Mouse (Mus musculus): ENCODE measurements around the gene Mcm10.

The Mcm10 gene

GRCm38 (mm10) chr2:5012491-5013324 is at the start of gene Mcm10:
Gene Mcm10, minus strand, starts transcription at chr2:5012791.
- in situ Hi-C loops (cut with MboI, MseI), result loop anchor here (25.0 kb wide), 1 partner anchor 1550 kb away; no protein-coding TSS in a partner anchor

GRCm38 (mm10) chr2:5061133-5061708 is 48.6 kb upstream of the Mcm10 start:
- in situ Hi-C loops (cut with MboI, MseI), result no loop called here

- in situ Hi-C loops (cut with MboI, MseI), result no loop called here
Observed at GRCm38 (mm10) chr2:5059997-5060396, 47.4 kb upstream of the Mcm10 start.

- in situ Hi-C loops (cut with MboI, MseI), result no loop called here
Observed at GRCm38 (mm10) chr2:5058436-5058835, 45.8 kb upstream of the Mcm10 start.

- in situ Hi-C loops (cut with MboI, MseI), result no loop called here
Observed at GRCm38 (mm10) chr2:5050562-5050961, 38.0 kb upstream of the Mcm10 start.

GRCm38 (mm10) chr2:5047016-5047415 is 34.4 kb upstream of the Mcm10 start:
- in situ Hi-C loops (cut with MboI, MseI), result loop anchor here (10.0 kb wide), 1 partner anchor 1822 kb away; no protein-coding TSS in a partner anchor

- in situ Hi-C loops (cut with MboI, MseI), result loop anchor here (10.0 kb wide), 1 partner anchor 1821 kb away; no protein-coding TSS in a partner anchor
Observed at GRCm38 (mm10) chr2:5045269-5045965, 32.8 kb upstream of the Mcm10 start.

- in situ Hi-C loops (cut with MboI, MseI), result loop anchor here (10.0 kb wide), 1 partner anchor 1820 kb away; no protein-coding TSS in a partner anchor
Observed at GRCm38 (mm10) chr2:5044321-5044720, 31.7 kb upstream of the Mcm10 start.

GRCm38 (mm10) chr2:5043476-5043761 is 30.8 kb upstream of the Mcm10 start:
- in situ Hi-C loops (cut with MboI, MseI), result loop anchor here (10.0 kb wide), 1 partner anchor 1819 kb away; no protein-coding TSS in a partner anchor

GRCm38 (mm10) chr2:5042616-5043475 is 30.3 kb upstream of the Mcm10 start:
- in situ Hi-C loops (cut with MboI, MseI), result loop anchor here (10.0 kb wide), 1 partner anchor 1818 kb away; no protein-coding TSS in a partner anchor

- in situ Hi-C loops (cut with MboI, MseI), result loop anchor here (10.0 kb wide), 1 partner anchor 1817 kb away; no protein-coding TSS in a partner anchor
Observed at GRCm38 (mm10) chr2:5041854-5042253, 29.3 kb upstream of the Mcm10 start.

GRCm38 (mm10) chr2:5040281-5041161 is 27.9 kb upstream of the Mcm10 start:
- in situ Hi-C loops (cut with MboI, MseI), result loop anchor here (10.0 kb wide), 1 partner anchor 1816 kb away; no protein-coding TSS in a partner anchor

GRCm38 (mm10) chr2:5039350-5040170 is 27.0 kb upstream of the Mcm10 start:
- in situ Hi-C loops (cut with MboI, MseI), result loop anchor here (10.0 kb wide), 1 partner anchor 1815 kb away; no protein-coding TSS in a partner anchor

- in situ Hi-C loops (cut with MboI, MseI), result no loop called here
Observed at GRCm38 (mm10) chr2:5038320-5038719, 25.7 kb upstream of the Mcm10 start.

- in situ Hi-C loops (cut with MboI, MseI), result no loop called here
Observed at GRCm38 (mm10) chr2:5037390-5037789, 24.8 kb upstream of the Mcm10 start.

GRCm38 (mm10) chr2:5036411-5037076 is 24.0 kb upstream of the Mcm10 start:
- in situ Hi-C loops (cut with MboI, MseI), result no loop called here

GRCm38 (mm10) chr2:5035241-5035640 is 22.6 kb upstream of the Mcm10 start:
- in situ Hi-C loops (cut with MboI, MseI), result no loop called here

- in situ Hi-C loops (cut with MboI, MseI), result no loop called here
Observed at GRCm38 (mm10) chr2:5034801-5035200, 22.2 kb upstream of the Mcm10 start.

All from regulatory T cell (primary cell).